Mouse (Mus musculus): ENCODE results near the gene Rpl3.

- TF ChIP-seq CTCF (IDR thresholded peaks at IDR 0.05; ENCODE audit: insufficient read depth, low read length) (no peak), POLR2A (IDR thresholded peaks at IDR 0.05; ENCODE audit: borderline replicate concordance, extremely low read depth, low read depth, low read length) (no peak)
Observed at GRCm38 (mm10) chr15:80107575-80107974, 15.9 kb upstream of the Rpl3 start.
